Mouse (Mus musculus) mesoderm, embryonic 11.5 days (tissue): ENCODE measurements around the gene Rhox4b.
"Not testable (repeated sequence)": the region's sequence is repeated elsewhere in the genome, so short reads cannot be mapped to it uniquely, and the experiment has no call there.

Source experiments
- DNase-seq: peaks from one replicate; pipeline ENCODE4 v3.0.0-alpha.2; 2012; ENCODE audit warnings: low read depth, low spot score

Gene Rhox4b

GRCm38 (mm10) chrX:37432194-37432593 lies at the start of gene Rhox4b:
Gene Rhox4b, plus strand, starts transcription at chrX:37432494.
- not testable (repeated sequence) for DNase-seq

- DNase-seq, result not testable (repeated sequence)
Measured at GRCm38 (mm10) chrX:37390548-37390947, 41.7 kb upstream of the Rhox4b start, which contains the start of gene Rhox4a2. Gene Rhox4a2, plus strand, starts transcription at chrX:37390848.

GRCm38 (mm10) chrX:37411767-37412166 lies 20.5 kb upstream of the Rhox4b start, which contains the start of gene Rhox2b:
Gene Rhox2b, plus strand, starts transcription at chrX:37412067.
- not testable (repeated sequence) for DNase-seq

- DNase-seq, result not testable (repeated sequence)
Measured at GRCm38 (mm10) chrX:37453380-37453779, 21.1 kb downstream of the Rhox4b start, which contains the start of gene Rhox2c. Gene Rhox2c, plus strand, starts transcription at chrX:37453680.

- not testable (repeated sequence) for DNase-seq
Measured at GRCm38 (mm10) chrX:37458285-37458684, 26.0 kb downstream of the Rhox4b start, which contains the start of gene Rhox3c. Gene Rhox3c, plus strand, starts transcription at chrX:37458585.

- DNase-seq, result not testable (repeated sequence)
Measured at GRCm38 (mm10) chrX:37480037-37480436, 47.7 kb downstream of the Rhox4b start, which contains the start of gene Rhox4c. Gene Rhox4c, plus strand, starts transcription at chrX:37480337.
